Mouse (Mus musculus) lung, embryonic 14.5 days (tissue): Measurements from ENCODE around the gene Col1a1. TPM values are rescaled to one million over a fixed set of nuclear protein-coding genes. Genes with fewer than 3 reads are reported as not detected.

Source experiments
- ATAC-seq: fragments of 200-750 bp; cut with Nextera tagmentation; 2 replicates; pipeline ENCODE4 v1.8.0; 2017; ENCODE audit warnings: mild to moderate bottlenecking, moderate TSS enrichment, moderate library complexity; ENCODE audit not compliant: insufficient read depth
- DNase-seq: peaks from one replicate; pipeline ENCODE4 v3.0.0-alpha.2; 2015
- H3K27ac ChIP-seq: fragments of 300-500 bp; sonication (generic); 2 replicates; pipeline ENCODE4 v1.5.1; 2014; ENCODE audit warnings: low read depth, mild to moderate bottlenecking, moderate library complexity
- H3K27me3 ChIP-seq: fragments of 300-500 bp; sonication (generic); 2 replicates; pipeline ENCODE4 v1.6.1; 2014; ENCODE audit warnings: low read length, control low read depth; ENCODE audit not compliant: insufficient read depth
- H3K36me3 ChIP-seq: fragments of 300-500 bp; sonication (generic); 2 replicates; pipeline ENCODE4 v1.6.1; 2014; ENCODE audit warnings: control low read depth; ENCODE audit not compliant: insufficient read depth
- H3K4me1 ChIP-seq: fragments of 300-500 bp; sonication (generic); 2 replicates; pipeline ENCODE4 v1.6.1; 2014; ENCODE audit warnings: antibody characterized with exemption, control low read depth; ENCODE audit not compliant: insufficient read depth
- H3K4me2 ChIP-seq: fragments of 300-500 bp; sonication (generic); 2 replicates; pipeline ENCODE4 v1.6.1; 2014; ENCODE audit warnings: mild to moderate bottlenecking
- H3K4me3 ChIP-seq: fragments of 300-500 bp; sonication (generic); 2 replicates; pipeline ENCODE4 v1.5.1; 2014; ENCODE audit warnings: low read depth, low read length
- H3K9ac ChIP-seq: fragments of 300-500 bp; sonication (generic); 2 replicates; pipeline ENCODE4 v1.6.1; 2014
- H3K9me3 ChIP-seq: fragments of 300-500 bp; sonication (generic); 2 replicates; pipeline ENCODE4 v1.6.1; 2016; ENCODE audit warnings: low read depth, low read length, control low read depth
- CTCF ChIP-seq: IDR thresholded peaks from 2 replicates; pipeline ENCODE4 v1.5.1; 2016; ENCODE audit warnings: antibody characterized with exemption, low read depth
- WGBS: fragments of 180-500 bp; shearing (Covaris S2); extraction: QIAGEN DNeasy Blood & Tissue Kit; methylation state at CpG from one replicate; pipeline ENCODE4 v1.1.7; 2014; 5-methylcytosine and 5-hydroxymethylcytosine counted together
- polyA plus RNA-seq: library from polyadenylated mRNA; unstranded; fragments of >200 nt; fragmentation: Nextera tagmentation; extraction: Ambion mirVana; gene quantifications from 2 replicates; pipeline ENCODE4 v1.2.1, GENCODE M21; 2014

Gene Col1a1
- polyA plus RNA-seq, 1 experiment from 2014 or later = 1,035 TPM

- peak; percentile 80 for DNase-seq
Observed at GRCm38 (mm10) chr11:94937335-94937781, 1.3 kb downstream of the Col1a1 start.

GRCm38 (mm10) chr11:94937787-94938186 is 1.8 kb downstream of the Col1a1 start:
- Histone ChIP-seq H3K4me2 (peak overlapping the region; percentile 70), H3K9ac (peak overlapping the region; percentile 86), H3K4me3 (peak overlapping the region; percentile 55), H3K9me3 (no peaks in the 10 kb centered on the region), H3K27me3 (no peaks in the 10 kb centered on the region; the same call in 1 of the 2 replicates), H3K27ac (peak overlapping the region; percentile 96; the same call in 1 of the 2 replicates), H3K4me1 (peaks cover 21% of the 10 kb centered on the region; the same call in 1 of the 2 replicates), H3K36me3 (peaks cover 51% of the 10 kb centered on the region)
- peak; percentile 41 for DNase-seq
- WGBS = 2% methylated on average over 15 of the region's 15 CpGs
- no peak; the same call in 1 of the 2 replicates for ATAC-seq
- TF ChIP-seq CTCF = no peak

More at GRCm38 (mm10) chr11:94937335-94937781, 1.3 kb downstream of the Col1a1 start:
- H3K4me1 ChIP-seq = peaks cover 21% of the 10 kb centered on the region; the same call in 1 of the 2 replicates
- H3K27me3 ChIP-seq = no peaks in the 10 kb centered on the region; the same call in 1 of the 2 replicates
- H3K9me3 ChIP-seq = no peaks in the 10 kb centered on the region
- under 1% methylated on average over 18 of the region's 18 CpGs for WGBS
- peak overlapping the region; percentile 86 for H3K9ac ChIP-seq
- H3K4me3 ChIP-seq = peak overlapping the region; percentile 55
- ATAC-seq = peak; percentile 44
- TF ChIP-seq CTCF = no peak
- peak overlapping the region; percentile 70 for H3K4me2 ChIP-seq
- H3K36me3 ChIP-seq = peaks cover 46% of the 10 kb centered on the region
- H3K27ac ChIP-seq = peak overlapping the region; percentile 96

- peaks cover 56% of the 10 kb centered on the region for H3K36me3 ChIP-seq
- H3K4me3 ChIP-seq = peak overlapping the region; percentile 55
- 22% methylated on average over 9 of the region's 9 CpGs for WGBS
- TF ChIP-seq CTCF = no peak
- peaks cover 18% of the 10 kb centered on the region; the same call in 1 of the 2 replicates for H3K4me1 ChIP-seq
- H3K9ac ChIP-seq = peak overlapping the region; percentile 86
- H3K4me2 ChIP-seq = peak overlapping the region; percentile 70
- H3K27me3 ChIP-seq = no peaks in the 10 kb centered on the region; the same call in 1 of the 2 replicates
- peak overlapping the region; percentile 96; the same call in 1 of the 2 replicates for H3K27ac ChIP-seq
- H3K9me3 ChIP-seq = no peaks in the 10 kb centered on the region
- ATAC-seq = no peak
- peak; percentile 43 for DNase-seq
Observed at GRCm38 (mm10) chr11:94938296-94938695, 2.3 kb downstream of the Col1a1 start.

GRCm38 (mm10) chr11:94939280-94939679 is 3.3 kb downstream of the Col1a1 start:
- DNase-seq (peak; percentile 89), ATAC-seq (no peak)
- Histone ChIP-seq H3K27me3 (no peaks in the 10 kb centered on the region; the same call in 1 of the 2 replicates), H3K27ac (peak overlapping the region; percentile 25; the same call in 1 of the 2 replicates), H3K9me3 (no peaks in the 10 kb centered on the region), H3K4me2 (peak overlapping the region; percentile 70), H3K36me3 (peaks cover 66% of the 10 kb centered on the region), H3K4me1 (peaks cover 10% of the 10 kb centered on the region; the same call in 1 of the 2 replicates), H3K9ac (peak overlapping the region; percentile 13; the same call in 1 of the 2 replicates), H3K4me3 (peak overlapping the region; percentile 55)
- WGBS = 17% methylated on average over 4 of the region's 4 CpGs
- TF ChIP-seq CTCF = peak; percentile 94

- Histone ChIP-seq H3K9ac (peak overlapping the region; percentile 21; the same call in 1 of the 2 replicates), H3K27ac (peak overlapping the region; percentile 74; the same call in 1 of the 2 replicates), H3K4me1 (no peaks in the 10 kb centered on the region; the same call in 1 of the 2 replicates), H3K4me3 (no peak overlapping the region; the same call in 1 of the 2 replicates), H3K36me3 (peaks cover 84% of the 10 kb centered on the region), H3K27me3 (no peaks in the 10 kb centered on the region; the same call in 1 of the 2 replicates), H3K4me2 (peak overlapping the region; percentile 70), H3K9me3 (no peaks in the 10 kb centered on the region)
- 0 out of 2 replicates have a peak, but pooled peaks have one; percentile 14 for TF ChIP-seq CTCF
- no peak for DNase-seq
- 27% methylated on average over 9 of the region's 9 CpGs for WGBS
- no peak for ATAC-seq
Observed at GRCm38 (mm10) chr11:94941121-94941520, 5.1 kb downstream of the Col1a1 start.

- Histone ChIP-seq H3K4me3 (no peak overlapping the region), H3K27me3 (no peaks in the 10 kb centered on the region; the same call in 1 of the 2 replicates), H3K4me1 (no peaks in the 10 kb centered on the region; the same call in 1 of the 2 replicates), H3K9ac (no peak overlapping the region), H3K27ac (peak overlapping the region; percentile 74), H3K4me2 (peak overlapping the region; percentile 70; the same call in 1 of the 2 replicates), H3K36me3 (peaks cover 91% of the 10 kb centered on the region), H3K9me3 (no peaks in the 10 kb centered on the region)
- no peak for ATAC-seq
- 77% methylated on average over 8 of the region's 8 CpGs for WGBS
- no peak for DNase-seq
- TF ChIP-seq CTCF = no peak
Observed at GRCm38 (mm10) chr11:94941776-94942175, 5.8 kb downstream of the Col1a1 start.
